ENCODE assay signal across 1 mouse cellular context in genomic region chr1:191587062-191587461, GRCm38 (mm10).
TF ChIP-seq lines count a peak whose summit lies in the region.

No protein-coding gene starts in this region.

TF ChIP-seq in CH12.LX, 34 proteins besides CTCF, POLR2A, EP300 and RAD21 (continued from another document):
- TF ChIP-seq CHD1 (IDR thresholded peaks at IDR 0.05; ENCODE audit: low read depth, low read length) (no peak), NELFE (IDR thresholded peaks at IDR 0.05; ENCODE audit: low read depth, low read length) (no peak), NRF1 (IDR thresholded peaks at IDR 0.05; ENCODE audit: low read depth, low read length) (no peak), ZKSCAN1 (IDR thresholded peaks at IDR 0.05; ENCODE audit: borderline replicate concordance, low read depth, low read length) (no peak), JUN (IDR thresholded peaks at IDR 0.05; ENCODE audit: insufficient read depth, low read depth, low read length) (no peak), ETS1 (conservative IDR thresholded peaks at IDR 0.05; ENCODE audit: low read depth, low read length) (no peak), MAFK (IDR thresholded peaks at IDR 0.05; ENCODE audit: insufficient replicate concordance, low read length) (no peak), USF2 (conservative IDR thresholded peaks at IDR 0.05; ENCODE audit: low read depth, low read length) (no peak), ZC3H11A (IDR thresholded peaks at IDR 0.05; ENCODE audit: low read depth, low read length) (no peak), RCOR1 (conservative IDR thresholded peaks at IDR 0.05; ENCODE audit: low read depth, low read length) (no peak), SMC3 (IDR thresholded peaks at IDR 0.05; ENCODE audit: low read depth, low read length) (no peak), ELF1 (IDR thresholded peaks at IDR 0.05; ENCODE audit: low read depth, low read length) (no peak), MAX (IDR thresholded peaks at IDR 0.05; ENCODE audit: low read length) (no peak), IRF4 (IDR thresholded peaks at IDR 0.05; ENCODE audit: low read depth, low read length) (no peak)
